Mouse (Mus musculus) MEL (cell line): Measurements from ENCODE around the gene Dnajb3. TPM values are rescaled to one million over a fixed set of nuclear protein-coding genes. Genes with fewer than 3 reads are reported as not detected.

Experiments used
- DNase-seq: peaks from one replicate; pipeline ENCODE4 v3.0.0; 2011; ENCODE audit warnings: low read depth, low spot score
- H3K27ac ChIP-seq: 2 replicates; pipeline ENCODE4 v1.5.1; 2012; ENCODE audit warnings: low read depth, mild to moderate bottlenecking, control low read depth, low read length, moderate library complexity; ENCODE audit not compliant: control insufficient read depth
- H3K27me3 ChIP-seq, 2 experiments: fragments of 150-350 bp in 1 of 2; sonication (generic) in 1 of 2; 2 replicates each; pipeline ENCODE4 v1.6.1; 2012; ENCODE audit warnings: low read length in 2 of 2, mild to moderate bottlenecking in 2 of 2, improper control_type of control experiment in 1 of 2, moderate library complexity in 1 of 2; ENCODE audit not compliant: insufficient read depth in 2 of 2, control insufficient read depth in 1 of 2
- H3K36me3 ChIP-seq, 2 experiments: 2 replicates each; pipeline ENCODE4 v1.6.1; 2012 to 2014; ENCODE audit warnings: low read length in 2 of 2, improper control_type of control experiment in 1 of 2, inconsistent platforms in 1 of 2, mild to moderate bottlenecking in 1 of 2; ENCODE audit not compliant: insufficient read depth in 2 of 2, control insufficient read depth in 1 of 2
- H3K4me1 ChIP-seq, 2 experiments: fragments of 150-350 bp in 1 of 2; sonication (generic) in 1 of 2; 2 replicates each; pipeline ENCODE4 v1.6.1; 2012; ENCODE audit warnings: low read length in 2 of 2, improper control_type of control experiment in 1 of 2, mild to moderate bottlenecking in 1 of 2; ENCODE audit not compliant: insufficient read depth in 2 of 2, control insufficient read depth in 1 of 2
- H3K4me3 ChIP-seq, 2 experiments: fragments of 150-350 bp in 1 of 2; sonication (generic) in 1 of 2; 2 replicates each; pipeline ENCODE4 v1.5.1; 2012; ENCODE audit warnings: low read depth in 2 of 2, low read length in 2 of 2, mild to moderate bottlenecking in 2 of 2, moderate library complexity in 2 of 2, control low read depth in 1 of 2, improper control_type of control experiment in 1 of 2; ENCODE audit not compliant: control insufficient read depth in 1 of 2, insufficient read depth in 1 of 2
- H3K79me2 ChIP-seq: 2 replicates; pipeline ENCODE4 v1.6.1; 2012; ENCODE audit warnings: mild to moderate bottlenecking, low read length, moderate library complexity; ENCODE audit not compliant: control insufficient read depth, poor library complexity, insufficient read depth
- H3K9ac ChIP-seq: 2 replicates; pipeline ENCODE4 v1.6.1; 2012; ENCODE audit warnings: low read depth, mild to moderate bottlenecking, control low read depth, low read length, moderate library complexity; ENCODE audit not compliant: control insufficient read depth, poor library complexity, severe bottlenecking
- H3K9me3 ChIP-seq: fragments of 150-350 bp; sonication (generic); replicated peaks from 2 replicates; pipeline ENCODE4 v1.6.1; 2012; ENCODE audit warnings: mild to moderate bottlenecking, low read length, improper control_type of control experiment, moderate library complexity; ENCODE audit not compliant: insufficient read depth
- CHD1 ChIP-seq: IDR thresholded peaks from 2 replicates; pipeline ENCODE4 v1.6.1; 2012; ENCODE audit warnings: low read depth, mild to moderate bottlenecking, inconsistent platforms, low read length, improper control_type of control experiment
- CTCF ChIP-seq, 3 experiments: IDR thresholded peaks in 2 of 3; conservative IDR thresholded peaks in 1 of 3; 2 replicates each; pipeline ENCODE4 v1.5.1; 2011 to 2012; ENCODE audit warnings: low read length in 3 of 3, low read depth in 2 of 3, mild to moderate bottlenecking in 2 of 3, improper control_type of control experiment in 1 of 3, inconsistent platforms in 1 of 3, mixed read lengths in 1 of 3, moderate library complexity in 1 of 3; ENCODE audit not compliant: control insufficient read depth in 1 of 3, insufficient read depth in 1 of 3, poor library complexity in 1 of 3, severe bottlenecking in 1 of 3
- EP300 ChIP-seq, 2 experiments: IDR thresholded peaks; 2 replicates each; pipeline ENCODE4 v1.6.1; 2011; ENCODE audit warnings: improper control_type of control experiment in 2 of 2, low read length in 2 of 2, low read depth in 1 of 2, mild to moderate bottlenecking in 1 of 2
- ETS1 ChIP-seq: IDR thresholded peaks from 2 replicates; pipeline ENCODE4 v1.6.1; 2012; ENCODE audit warnings: low read depth, mild to moderate bottlenecking, inconsistent platforms, low read length, improper control_type of control experiment, moderate library complexity
- GABPA ChIP-seq: IDR thresholded peaks from 2 replicates; pipeline ENCODE4 v1.6.1; 2012; ENCODE audit warnings: low read depth, mild to moderate bottlenecking, inconsistent platforms, low read length, improper control_type of control experiment, moderate library complexity
- GATA1 ChIP-seq: IDR thresholded peaks from 2 replicates; pipeline ENCODE4 v1.6.1; 2011; ENCODE audit warnings: low read depth, low read length, improper control_type of control experiment
- KAT2A ChIP-seq: conservative IDR thresholded peaks from 2 replicates; pipeline ENCODE4 v1.6.1; 2012; ENCODE audit warnings: low read depth, low read length, improper control_type of control experiment, inconsistent platforms
- MAX ChIP-seq: IDR thresholded peaks from 2 replicates; pipeline ENCODE4 v1.6.1; 2011; ENCODE audit warnings: low read length, improper control_type of control experiment
- NELFE ChIP-seq: IDR thresholded peaks from 2 replicates; pipeline ENCODE4 v1.6.1; 2011; ENCODE audit warnings: low read depth, low read length, improper control_type of control experiment
- RAD21 ChIP-seq: IDR thresholded peaks from 2 replicates; pipeline ENCODE4 v1.6.1; 2011; ENCODE audit warnings: mild to moderate bottlenecking, low read depth, low read length, improper control_type of control experiment
- SIN3A ChIP-seq: IDR thresholded peaks from 2 replicates; pipeline ENCODE4 v1.6.1; 2012; ENCODE audit warnings: low read length, improper control_type of control experiment, inconsistent platforms
- SMC3 ChIP-seq: IDR thresholded peaks from 2 replicates; pipeline ENCODE4 v1.6.1; 2011; ENCODE audit warnings: low read depth, low read length, improper control_type of control experiment
- TAL1 ChIP-seq: IDR thresholded peaks from 2 replicates; pipeline ENCODE4 v1.6.1; 2012; ENCODE audit warnings: mild to moderate bottlenecking, inconsistent platforms, low read length, moderate library complexity, mixed read lengths
- TBP ChIP-seq: IDR thresholded peaks from 2 replicates; pipeline ENCODE4 v1.8.0; 2011; ENCODE audit warnings: low read depth, low read length, improper control_type of control experiment
- TCF12 ChIP-seq: IDR thresholded peaks from 2 replicates; pipeline ENCODE4 v1.6.1; 2014; ENCODE audit warnings: low read depth, mild to moderate bottlenecking, inconsistent platforms, low read length, improper control_type of control experiment, moderate library complexity
- UBTF ChIP-seq: IDR thresholded peaks from 2 replicates; pipeline ENCODE4 v1.6.1; 2012; ENCODE audit warnings: low read depth, mild to moderate bottlenecking, inconsistent platforms, low read length, improper control_type of control experiment, moderate library complexity, borderline replicate concordance; ENCODE audit not compliant: insufficient read depth
- USF1 ChIP-seq: IDR thresholded peaks from 2 replicates; pipeline ENCODE4 v1.6.1; 2014; ENCODE audit warnings: low read depth, mild to moderate bottlenecking, inconsistent platforms, low read length, improper control_type of control experiment, moderate library complexity
- USF2 ChIP-seq, 2 experiments: IDR thresholded peaks; 2 replicates each; pipeline ENCODE4 v1.6.1; 2011 to 2012; ENCODE audit warnings: improper control_type of control experiment in 2 of 2, low read length in 2 of 2, borderline replicate concordance in 1 of 2, inconsistent platforms in 1 of 2, low read depth in 1 of 2, mild to moderate bottlenecking in 1 of 2; ENCODE audit not compliant: insufficient read depth in 1 of 2
- ZKSCAN1 ChIP-seq: IDR thresholded peaks from 2 replicates; pipeline ENCODE4 v1.6.1; 2012; ENCODE audit warnings: low read depth, mild to moderate bottlenecking, inconsistent platforms, low read length, improper control_type of control experiment, moderate library complexity
- ZMIZ1 ChIP-seq: IDR thresholded peaks from 2 replicates; pipeline ENCODE4 v1.6.1; 2012; ENCODE audit warnings: low read depth, mild to moderate bottlenecking, inconsistent platforms, low read length, improper control_type of control experiment, moderate library complexity
- ZNF384 ChIP-seq: IDR thresholded peaks from 2 replicates; pipeline ENCODE4 v1.6.1; 2012; ENCODE audit warnings: low read depth, mild to moderate bottlenecking, inconsistent platforms, low read length, improper control_type of control experiment
- polyA plus RNA-seq, 2 experiments: library from polyadenylated mRNA; stranded (reverse) in 1 of 2; unstranded in 1 of 2; fragments of >175 nt in 1 of 2; fragments of >200 nt in 1 of 2; gene quantifications; 2 replicates each; pipeline versions ENCODE4 v1.2.1 to v1.2.4; 2012; ENCODE audit warnings: low replicate concordance in 2 of 2, low read depth in 1 of 2; ENCODE audit not compliant: insufficient read length in 2 of 2, insufficient read depth in 1 of 2, missing spikeins in 1 of 2
- total RNA-seq: library from RNA; depleted of rRNA; stranded (reverse); fragments of 300-350 nt; gene quantifications from 2 replicates; pipeline ENCODE4 v1.2.3, GENCODE M21; 2012

Gene Dnajb3
- total and polyA plus RNA-seq, 3 experiments, result not detected

DNA sequence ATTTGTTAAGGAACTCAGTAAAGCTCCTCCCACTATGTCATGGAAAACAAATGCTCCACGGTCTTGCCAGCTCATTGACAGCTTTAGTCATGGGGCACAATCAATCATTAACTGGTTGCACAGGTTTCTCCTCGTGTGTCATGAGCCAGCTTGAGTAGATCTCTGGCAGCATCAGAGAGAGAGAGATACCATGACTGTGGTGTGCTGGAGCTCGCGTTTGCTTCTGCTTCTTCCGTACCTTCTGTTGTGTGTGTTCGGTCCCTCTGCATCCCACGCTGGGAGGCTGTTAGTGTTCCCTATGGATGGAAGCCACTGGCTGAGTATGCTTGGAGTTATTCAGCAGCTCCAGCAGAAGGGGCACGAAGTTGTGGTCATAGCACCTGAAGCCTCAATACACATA, 6.2 kb upstream of the Dnajb3 start, which contains the start of gene Ugt1a1:
Gene Ugt1a1 (plus strand): TSS at position 148 of the 400 bp plus-strand sequence.
- H3K9ac ChIP-seq, result no peak within 1 kb of the TSS
- H3K27me3 ChIP-seq, result no peaks in the 10 kb centered on the region
- peak; percentile 4 for DNase-seq
- H3K4me1 ChIP-seq, result no peaks in the 10 kb centered on the region
- peaks cover 0 to 4% of the 10 kb centered on the region in 2 experiments; a peak in 2 of 4 replicates for H3K36me3 ChIP-seq
- H3K79me2 ChIP-seq, result no peaks in the 10 kb centered on the region
- TF ChIP-seq SIN3A, result no peak
- no peak for TF ChIP-seq UBTF
- TF ChIP-seq ZKSCAN1, result no peak
- TF ChIP-seq MAX, result no peak
- no peak for TF ChIP-seq ZMIZ1
- no peak for TF ChIP-seq USF1
- TF ChIP-seq RAD21, result no peak
- TF ChIP-seq NELFE, result no peak
- TF ChIP-seq GATA1, result no peak
- TF ChIP-seq SMC3, result no peak
- no peak for TF ChIP-seq GABPA
- no peak for TF ChIP-seq CTCF (IDR thresholded peaks at IDR 0.05 in 2 of 3, conservative IDR thresholded peaks at IDR 0.05 in 1 of 3; ENCODE audit: control insufficient read depth in 1 of 3, insufficient read depth in 1 of 3, low read depth in 2 of 3, low read length in 3 of 3, poor library complexity in 1 of 3, severe bottlenecking in 1 of 3)
- TF ChIP-seq CHD1, result no peak
- TF ChIP-seq ZNF384, result no peak
- no peak for TF ChIP-seq USF2 (IDR thresholded peaks at IDR 0.05; ENCODE audit: borderline replicate concordance in 1 of 2, insufficient read depth in 1 of 2, low read depth in 1 of 2, low read length in 2 of 2)
- TF ChIP-seq EP300 (IDR thresholded peaks at IDR 0.05; ENCODE audit: low read depth in 1 of 2, low read length in 2 of 2), result no peak
- H3K9me3 ChIP-seq, result no peaks in the 10 kb centered on the region
- no peak within 1 kb of the TSS for H3K27ac ChIP-seq
- H3K4me3 ChIP-seq, result no peak within 1 kb of the TSS

DNA sequence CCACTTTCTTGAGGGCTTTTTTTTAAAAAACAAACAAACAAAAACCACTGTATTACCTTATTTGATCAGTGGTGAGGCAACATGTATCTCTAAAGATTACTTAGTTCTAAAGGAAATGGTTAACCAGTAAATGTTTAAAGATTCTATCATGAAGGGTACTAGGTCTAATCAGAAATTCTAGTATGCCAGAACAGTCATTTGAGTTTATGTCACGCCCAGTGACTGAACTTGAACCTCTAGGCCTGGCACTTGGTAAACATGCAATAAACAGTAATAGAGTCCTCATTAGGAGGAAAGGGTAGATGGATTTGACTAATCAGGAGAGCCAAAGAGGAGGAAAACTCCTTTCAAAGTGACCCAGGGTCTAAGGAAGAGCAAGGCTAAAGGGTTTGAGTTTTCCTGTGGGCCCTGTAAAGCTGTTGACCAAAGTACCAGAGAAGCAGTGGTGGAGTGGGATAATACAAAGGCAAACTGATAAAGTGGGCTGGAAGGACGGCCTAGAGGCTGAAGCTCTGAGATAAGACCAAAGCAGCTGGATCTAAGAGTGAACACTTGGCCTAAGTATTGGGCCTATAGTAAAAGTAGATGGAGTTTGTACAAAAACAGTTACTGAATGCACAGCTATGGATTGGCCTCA, 1.4 kb upstream of the Dnajb3 start:
- H3K27me3 ChIP-seq, result no peaks in the 10 kb centered on the region
- peaks cover 0 to 4% of the 10 kb centered on the region in 2 experiments; a peak in 2 of 4 replicates for H3K36me3 ChIP-seq
- H3K9me3 ChIP-seq, result no peaks in the 10 kb centered on the region
- H3K9ac ChIP-seq, result no peak overlapping the region
- H3K4me3 ChIP-seq, result no peak overlapping the region
- TF ChIP-seq KAT2A (no peak), TCF12 (peak; percentile 74), EP300 (IDR thresholded peaks at IDR 0.05; ENCODE audit: low read depth in 1 of 2, low read length in 2 of 2) (peak; percentile 70 to 74), TAL1 (peak; percentile 35; the same call in 1 of the 2 replicates), ETS1 (0 out of 2 replicates have a peak, but pooled peaks have one; percentile 22), GATA1 (peak; percentile 84), TBP (no peak)
- H3K27ac ChIP-seq, result peak overlapping the region; percentile 39
- H3K79me2 ChIP-seq, result no peaks in the 10 kb centered on the region
- H3K4me1 ChIP-seq, result no peaks in the 10 kb centered on the region
- DNase-seq, result peak; percentile 53
